Mouse (Mus musculus) liver, embryonic 14.5 days (tissue): ENCODE data around the gene Mybbp1a.

Experiments used
- CTCF ChIP-seq: IDR thresholded peaks from 2 replicates; pipeline ENCODE4 v1.5.1; 2016; ENCODE audit warnings: antibody characterized with exemption, low read depth, control low read depth
- EP300 ChIP-seq: IDR thresholded peaks from 2 replicates; pipeline ENCODE4 v1.6.1; 2016; ENCODE audit warnings: antibody characterized with exemption, low read depth

GRCm38 (mm10) chr11:72394694-72395093, 46.5 kb upstream of the Mybbp1a start:
- TF ChIP-seq EP300 (no peak), CTCF (no peak)
